Mouse (Mus musculus) embryonic fibroblast, embryonic 13.5 days (primary cell): Measurements from ENCODE around the gene D8Ertd738e.

Experiments
- CTCF ChIP-seq: IDR thresholded peaks from 2 replicates; pipeline ENCODE4 v1.5.1; 2011; ENCODE audit warnings: mild to moderate bottlenecking, control low read depth, low read length, moderate library complexity, borderline replicate concordance; ENCODE audit not compliant: insufficient read depth
- POLR2A ChIP-seq: IDR thresholded peaks from 2 replicates; pipeline ENCODE4 v1.6.1; 2011; ENCODE audit warnings: low read depth, mild to moderate bottlenecking, control low read depth, low read length, moderate library complexity

GRCm38 (mm10) chr8:84280777-84281176 is 31.3 kb upstream of the D8Ertd738e start:
- no peak for TF ChIP-seq CTCF
- no peak for TF ChIP-seq POLR2A
